Mouse (Mus musculus) erythroid progenitor cell, adult 5-6 weeks (primary cell): Measurements from ENCODE around the gene Krt42. TPM values are rescaled to one million over a fixed set of nuclear protein-coding genes. Genes with fewer than 3 reads are reported as not detected.

ENCODE experiments used
- total RNA-seq, 2 experiments: library from RNA; stranded (forward) in 1 of 2; stranded (reverse) in 1 of 2; fragments of 150-400 nt in 1 of 2; fragments of 186-747, 209-891 nt in 1 of 2; gene quantifications; 2 replicates each; pipeline versions ENCODE4 v1.2.3 to v1.2.4; 2015 to 2017; ENCODE audit warnings: low replicate concordance in 2 of 2

The Krt42 gene
- total RNA-seq, 2 experiments from 2014 or later = not detected

Other genes with a start within 250 kb of the Krt42 start
- not detected in 2 replicates for gene Krt33b, start 240.0 kb downstream of the Krt42 start, total RNA-seq (2015; ENCODE audit: low replicate concordance)
- not detected in 2 replicates for gene Krt33b, start 240.0 kb downstream of the Krt42 start, total RNA-seq (2017; ENCODE audit: low replicate concordance)
- gene Krt34, start 228.3 kb downstream of the Krt42 start, total RNA-seq (2015; ENCODE audit: low replicate concordance) = not detected in 2 replicates
- not detected in 2 replicates for gene Krt34, start 228.3 kb downstream of the Krt42 start, total RNA-seq (2017; ENCODE audit: low replicate concordance)
- gene Krt31, start 219.3 kb downstream of the Krt42 start, total RNA-seq (2015; ENCODE audit: low replicate concordance) = not detected in 2 replicates
- gene Krt31, start 219.3 kb downstream of the Krt42 start, total RNA-seq (2017; ENCODE audit: low replicate concordance) = not detected in 2 replicates
- gene Krt32, start 181.6 kb downstream of the Krt42 start, total RNA-seq (2015; ENCODE audit: low replicate concordance) = not detected in 2 replicates
- not detected in 2 replicates for gene Krt32, start 181.6 kb downstream of the Krt42 start, total RNA-seq (2017; ENCODE audit: low replicate concordance)
- gene Krt35, start 173.6 kb downstream of the Krt42 start, total RNA-seq (2015; ENCODE audit: low replicate concordance) = not detected in 2 replicates
- not detected in 2 replicates for gene Krt35, start 173.6 kb downstream of the Krt42 start, total RNA-seq (2017; ENCODE audit: low replicate concordance)
- not detected in 2 replicates for gene Krt36, start 164.2 kb downstream of the Krt42 start, total RNA-seq (2015; ENCODE audit: low replicate concordance)
- gene Krt36, start 164.2 kb downstream of the Krt42 start, total RNA-seq (2017; ENCODE audit: low replicate concordance) = not detected in 2 replicates
- not detected in 2 replicates for gene Krt13, start 148.3 kb downstream of the Krt42 start, total RNA-seq (2015; ENCODE audit: low replicate concordance)
- gene Krt13, start 148.3 kb downstream of the Krt42 start, total RNA-seq (2017; ENCODE audit: low replicate concordance) = not detected in 2 replicates
- gene Krt15, start 133.9 kb downstream of the Krt42 start, total RNA-seq (2015; ENCODE audit: low replicate concordance) = not detected in 2 replicates
- not detected in 2 replicates for gene Krt15, start 133.9 kb downstream of the Krt42 start, total RNA-seq (2017; ENCODE audit: low replicate concordance)
- gene Krt19, start 121.2 kb downstream of the Krt42 start, total RNA-seq (2015; ENCODE audit: low replicate concordance) = not detected in 2 replicates
- gene Krt19, start 121.2 kb downstream of the Krt42 start, total RNA-seq (2017; ENCODE audit: low replicate concordance) = not detected in 2 replicates
- gene Krt9, start 76.6 kb downstream of the Krt42 start, total RNA-seq (2015; ENCODE audit: low replicate concordance) = not detected in 2 replicates
- gene Krt9, start 76.6 kb downstream of the Krt42 start, total RNA-seq (2017; ENCODE audit: low replicate concordance) = not detected in 2 replicates
- gene Krt14, start 62.3 kb downstream of the Krt42 start, total RNA-seq (2015; ENCODE audit: low replicate concordance) = not detected in 2 replicates
- not detected in 2 replicates for gene Krt14, start 62.3 kb downstream of the Krt42 start, total RNA-seq (2017; ENCODE audit: low replicate concordance)
- not detected in 2 replicates for gene Krt16, start 21.0 kb downstream of the Krt42 start, total RNA-seq (2015; ENCODE audit: low replicate concordance)
- gene Krt16, start 21.0 kb downstream of the Krt42 start, total RNA-seq (2017; ENCODE audit: low replicate concordance) = not detected in 2 replicates
- gene Krt17, start 8.8 kb downstream of the Krt42 start, total RNA-seq (2015; ENCODE audit: low replicate concordance) = not detected in 2 replicates
- not detected in 2 replicates for gene Krt17, start 8.8 kb downstream of the Krt42 start, total RNA-seq (2017; ENCODE audit: low replicate concordance)
- 1,616 and 1,886 TPM in 2 replicates for gene Eif1, start 50.0 kb upstream of the Krt42 start, total RNA-seq (2015; ENCODE audit: low replicate concordance)
- 389 and 952 TPM in 2 replicates for gene Eif1, start 50.0 kb upstream of the Krt42 start, total RNA-seq (2017; ENCODE audit: low replicate concordance)
- gene Gast, start 64.5 kb upstream of the Krt42 start, total RNA-seq (2015; ENCODE audit: low replicate concordance) = not detected in 2 replicates
- gene Gast, start 64.5 kb upstream of the Krt42 start, total RNA-seq (2017; ENCODE audit: low replicate concordance) = not detected in 2 replicates
- gene Hap1, start 86.3 kb upstream of the Krt42 start, total RNA-seq (2015; ENCODE audit: low replicate concordance) = not detected in 2 replicates
- 0.13 TPM in 1 of 2 replicates, not detected in the other for gene Hap1, start 86.3 kb upstream of the Krt42 start, total RNA-seq (2017; ENCODE audit: low replicate concordance)
- gene Jup, start 127.9 kb upstream of the Krt42 start, total RNA-seq (2015; ENCODE audit: low replicate concordance) = 7.2 and 10.1 TPM in 2 replicates
- gene Jup, start 127.9 kb upstream of the Krt42 start, total RNA-seq (2017; ENCODE audit: low replicate concordance) = 1.9 and 5.5 TPM in 2 replicates
- gene P3h4, start 145.0 kb upstream of the Krt42 start, total RNA-seq (2015; ENCODE audit: low replicate concordance) = not detected in 2 replicates
- not detected in 2 replicates for gene P3h4, start 145.0 kb upstream of the Krt42 start, total RNA-seq (2017; ENCODE audit: low replicate concordance)
- gene Fkbp10, start 145.8 kb upstream of the Krt42 start, total RNA-seq (2015; ENCODE audit: low replicate concordance) = not detected in 2 replicates
- not detected in 2 replicates for gene Fkbp10, start 145.8 kb upstream of the Krt42 start, total RNA-seq (2017; ENCODE audit: low replicate concordance)
- gene Nt5c3b, start 171.9 kb upstream of the Krt42 start, total RNA-seq (2015; ENCODE audit: low replicate concordance) = 2.5 TPM in 2 replicates
- 0.26 TPM in 1 of 2 replicates, not detected in the other for gene Nt5c3b, start 171.9 kb upstream of the Krt42 start, total RNA-seq (2017; ENCODE audit: low replicate concordance)
- gene Klhl10, start 172.0 kb upstream of the Krt42 start, total RNA-seq (2015; ENCODE audit: low replicate concordance) = not detected in 2 replicates
- not detected in 2 replicates for gene Klhl10, start 172.0 kb upstream of the Krt42 start, total RNA-seq (2017; ENCODE audit: low replicate concordance)
- gene Klhl11, start 202.9 kb upstream of the Krt42 start, total RNA-seq (2015; ENCODE audit: low replicate concordance) = 2.5 and 5.0 TPM in 2 replicates
- 12.1 and 15.7 TPM in 2 replicates for gene Klhl11, start 202.9 kb upstream of the Krt42 start, total RNA-seq (2017; ENCODE audit: low replicate concordance)